Mouse (Mus musculus) liver, embryonic 12.5 days (tissue): ENCODE measurements at regions not wholly inside any gene's neighbourhood (a gene's known extent, or its start where the extent isn't known, plus 50 kb on each side); places are given as distances from the start of the nearest gene placed in this dataset. TPM values are rescaled to one million over a fixed set of nuclear protein-coding genes. Genes with fewer than 3 reads are reported as not detected.

ENCODE experiments used
- ATAC-seq: fragments of 200-750 bp; cut with Nextera tagmentation; 2 replicates; pipeline ENCODE4 v1.8.0; 2017; ENCODE audit warnings: moderate number of reproducible peaks, mild to moderate bottlenecking, moderate library complexity
- H3K27ac ChIP-seq: fragments of 300-500 bp; sonication (generic); 2 replicates; pipeline ENCODE4 v1.5.1; 2016; ENCODE audit warnings: mild to moderate bottlenecking
- H3K27me3 ChIP-seq: fragments of 300-500 bp; sonication (generic); replicated peaks from 2 replicates; pipeline ENCODE4 v1.6.1; 2016; ENCODE audit warnings: mild to moderate bottlenecking, moderate library complexity
- H3K36me3 ChIP-seq: fragments of 300-500 bp; sonication (generic); 2 replicates; pipeline ENCODE4 v1.6.1; 2016; ENCODE audit warnings: mild to moderate bottlenecking, moderate library complexity
- H3K4me1 ChIP-seq: fragments of 300-500 bp; sonication (generic); 2 replicates; pipeline ENCODE4 v1.6.1; 2016
- H3K4me2 ChIP-seq: fragments of 300-500 bp; sonication (generic); 2 replicates; pipeline ENCODE4 v1.6.1; 2016; ENCODE audit warnings: mild to moderate bottlenecking, moderate library complexity
- H3K4me3 ChIP-seq: fragments of 300-500 bp; sonication (generic); 2 replicates; pipeline ENCODE4 v1.5.1; 2016; ENCODE audit warnings: mild to moderate bottlenecking, moderate library complexity
- H3K9ac ChIP-seq: fragments of 300-500 bp; sonication (generic); 2 replicates; pipeline ENCODE4 v1.6.1; 2016; ENCODE audit warnings: mild to moderate bottlenecking, moderate library complexity
- H3K9me3 ChIP-seq: fragments of 300-500 bp; sonication (generic); replicated peaks from 2 replicates; pipeline ENCODE4 v1.6.1; 2016; ENCODE audit warnings: mild to moderate bottlenecking, moderate library complexity
- WGBS: fragments of 180-500 bp; shearing (Covaris S2); methylation state at CpG from one replicate; pipeline ENCODE4 v1.1.7; 2016; ENCODE audit not compliant: insufficient replicate concordance; 5-methylcytosine and 5-hydroxymethylcytosine counted together
- microRNA-seq: library from miRNA; unstranded; fragments of <30 nt; microRNA quantifications from one replicate; pipeline ENCODE4, GENCODE M21; 2017

- 30% methylated on average over 4 of the region's 4 CpGs for WGBS
These were observed 77.2 kb upstream of the Cypt12 start for GRCm38 (mm10) chr3:17870895-17871482.

GRCm38 (mm10) chr3:17895869-17896268 is 52.3 kb upstream of the Cypt12 start:
- whole genome bisulfite sequencing: 16% methylated on average over 2 of the region's 2 CpGs
- no peaks in the 10 kb centered on the region for H3K4me1 ChIP-seq
- ATAC-seq: no peak
- H3K4me2 ChIP-seq: no peak overlapping the region
- H3K36me3 ChIP-seq: no peaks in the 10 kb centered on the region
- no peaks in the 10 kb centered on the region for H3K9me3 ChIP-seq
- H3K4me3 ChIP-seq: no peak overlapping the region
- no peak overlapping the region for H3K27ac ChIP-seq
- H3K27me3 ChIP-seq: no peaks in the 10 kb centered on the region
- no peak overlapping the region for H3K9ac ChIP-seq

More at GRCm38 (mm10) chr3:17870895-17871482, 77.2 kb upstream of the Cypt12 start:
- no peaks in the 10 kb centered on the region for H3K27me3 ChIP-seq
- H3K27ac ChIP-seq: no peak overlapping the region
- no peaks in the 10 kb centered on the region for H3K4me1 ChIP-seq
- H3K36me3 ChIP-seq: no peaks in the 10 kb centered on the region
- no peak for ATAC-seq
- no peak overlapping the region for H3K4me2 ChIP-seq
- no peak overlapping the region for H3K9ac ChIP-seq
- no peak overlapping the region for H3K4me3 ChIP-seq
- no peaks in the 10 kb centered on the region for H3K9me3 ChIP-seq

- Histone ChIP-seq H3K4me1 (no peaks in the 10 kb centered on the region), H3K4me2 (no peak overlapping the region), H3K4me3 (no peak overlapping the region), H3K27ac (no peak overlapping the region), H3K9ac (no peak overlapping the region), H3K36me3 (no peaks in the 10 kb centered on the region), H3K27me3 (no peaks in the 10 kb centered on the region), H3K9me3 (no peaks in the 10 kb centered on the region)
- WGBS: 71% methylated on average over 4 of the region's 4 CpGs
- ATAC-seq: no peak
These were observed 51.5 kb upstream of the Cypt12 start for GRCm38 (mm10) chr3:17896756-17897155.

Small RNAs in the stretch of these regions (microRNA-seq; reads per million reads assigned to microRNA genes)
- not detected for gene Mir124a-2
